Mouse (Mus musculus): ENCODE measurements around the gene Gdpd4. TPM values are rescaled to one million over a fixed set of nuclear protein-coding genes. Genes with fewer than 3 reads are reported as not detected.

The Gdpd4 gene
- polyA plus RNA-seq, 2 experiments from 2014 or later: not detected

- ATAC-seq: no peak
Measured at GRCm38 (mm10) chr7:98085314-98085713, 165.6 kb downstream of the Gdpd4 start.

DNA sequence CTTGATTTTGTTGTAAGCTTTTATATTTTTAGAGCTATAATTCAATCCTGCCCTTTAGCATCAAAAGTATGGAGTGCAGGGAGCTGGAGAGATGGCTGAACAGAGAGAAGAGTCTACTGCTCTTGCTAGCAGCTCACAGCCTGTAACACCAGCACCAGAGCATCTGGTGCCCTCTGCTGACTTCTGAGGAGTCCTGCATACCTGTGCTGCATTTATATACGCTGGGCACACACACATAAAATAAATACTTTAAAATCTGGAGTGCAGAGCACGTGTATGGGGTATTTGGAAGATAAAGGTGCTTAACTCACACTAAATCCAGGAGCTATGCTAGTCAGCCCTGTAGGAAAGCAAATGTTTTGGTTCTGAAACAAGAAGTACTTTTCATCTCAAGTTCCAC is 166.6 kb downstream of the Gdpd4 start:
- ATAC-seq: no peak

DNA sequence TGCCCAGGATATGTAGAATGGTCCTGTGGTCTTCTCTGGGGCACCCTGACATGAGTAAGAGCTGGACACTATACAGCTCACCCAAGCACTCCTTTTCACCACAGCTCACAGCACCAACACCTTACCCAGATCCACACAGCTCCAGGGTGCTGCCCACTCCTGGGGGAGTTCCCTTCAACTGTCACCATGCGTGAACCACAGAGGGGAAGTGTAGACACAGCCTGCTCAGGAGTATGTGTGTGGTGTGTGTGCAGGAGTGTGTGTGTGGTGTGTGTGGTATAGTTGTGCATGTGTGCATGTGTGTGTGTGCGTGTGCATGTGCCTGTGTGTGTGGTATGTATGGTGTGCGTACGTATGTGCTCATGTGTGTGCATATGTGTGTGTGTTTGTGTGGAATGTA is 176.1 kb downstream of the Gdpd4 start:
- no peak for ATAC-seq

DNA sequence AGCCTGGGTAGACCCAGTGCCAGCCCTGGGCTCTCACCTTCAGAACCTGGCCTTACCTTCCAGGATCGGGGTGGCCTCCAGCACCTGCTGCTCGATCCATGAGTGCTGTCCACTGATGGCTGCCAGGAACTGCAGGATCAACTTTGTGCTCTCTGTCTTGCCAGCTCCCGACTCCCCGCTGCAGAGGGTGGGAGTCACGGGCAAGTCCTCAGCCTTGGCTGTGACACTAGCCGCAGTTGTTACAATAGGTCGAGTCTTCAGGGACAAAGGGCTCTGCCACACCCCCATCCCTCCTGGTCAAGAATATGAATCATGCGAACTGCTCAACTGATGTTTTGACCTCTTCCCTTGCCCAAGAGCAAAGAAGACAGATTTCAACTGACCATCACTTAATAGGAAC is 177.8 kb downstream of the Gdpd4 start:
- ATAC-seq: no peak

Other genes with a start within 250 kb of the Gdpd4 start
- 100 to 1,000 TPM in 1 of 2 experiments, 10 to 100 TPM in 1; 95.1 to 104 TPM for gene Clns1a, start 223.3 kb upstream of the Gdpd4 start, polyA plus RNA-seq (2017; shearing (Covaris generic))
- under 1 TPM; 0.48 to 0.54 TPM for gene Aqp11, start 181.7 kb upstream of the Gdpd4 start, polyA plus RNA-seq (2017; shearing (Covaris generic))
- 1 to 10 TPM; 2.5 to 3.3 TPM for gene Pak1, start 131.4 kb upstream of the Gdpd4 start, polyA plus RNA-seq (2017; shearing (Covaris generic))
- 1 to 10 TPM; 1.1 to 1.6 TPM for gene Myo7a, start 199.6 kb downstream of the Gdpd4 start, polyA plus RNA-seq (2017; shearing (Covaris generic))
- not detected for gene Omp, start 225.5 kb downstream of the Gdpd4 start, polyA plus RNA-seq (2017; shearing (Covaris generic))

Data from activated CD4-positive, CD25-positive, alpha-beta regulatory T cell, adult 4 months (primary cell).